Mouse (Mus musculus): ENCODE data around the gene Rpp25. TPM values are rescaled to one million over a fixed set of nuclear protein-coding genes. Genes with fewer than 3 reads are reported as not detected.

The Rpp25 gene
- polyA plus RNA-seq, 1 experiment from 2014 or later: 21.9 TPM

DNA sequence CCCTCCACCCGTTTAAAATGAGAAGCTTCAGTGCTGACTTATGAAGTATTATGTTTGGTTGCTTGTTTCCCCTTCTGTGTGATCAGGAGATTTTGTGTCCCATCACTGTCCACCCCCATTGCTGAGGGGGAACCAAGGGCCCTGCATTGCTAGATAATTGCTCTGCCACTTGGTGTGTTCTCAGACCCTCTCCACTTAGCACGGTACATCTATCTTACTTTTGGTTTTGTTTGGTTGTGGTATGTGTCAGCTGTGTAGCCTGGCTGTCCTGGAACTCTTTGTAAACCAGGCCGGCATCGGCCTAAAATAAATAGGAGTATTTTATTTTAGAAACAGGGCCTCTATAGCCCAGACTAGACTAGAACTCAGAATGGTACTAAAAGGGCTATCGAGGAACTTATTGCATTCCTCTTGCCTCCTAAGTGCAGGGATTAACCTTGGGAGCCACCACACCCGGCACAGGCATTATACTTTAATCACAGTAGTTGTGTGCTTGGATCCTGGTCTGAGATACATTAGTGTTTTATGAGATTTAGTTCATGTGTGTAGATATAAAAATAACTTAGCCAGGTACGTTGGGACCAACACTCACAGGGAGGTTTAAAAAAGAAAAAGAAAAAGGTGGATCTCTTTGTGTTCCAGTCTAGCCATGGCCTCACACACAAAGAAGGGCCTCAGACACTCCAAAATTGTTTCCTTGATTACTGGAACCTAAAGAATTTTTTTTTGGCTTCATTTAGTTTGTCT is 18.5 kb downstream of the Rpp25 start:
- H3K27ac ChIP-seq (replicated peaks): peak overlapping the region; percentile 96
- H3K4me2 ChIP-seq: peak overlapping the region; percentile 78
- WGBS: 38% methylated on average over 7 of the region's 7 CpGs
- peak overlapping the region; percentile 97 for H3K9ac ChIP-seq
- peaks cover 41% of the 10 kb centered on the region for H3K4me1 ChIP-seq (replicated peaks)
- H3K27me3 ChIP-seq: no peaks in the 10 kb centered on the region
- H3K9me3 ChIP-seq: no peaks in the 10 kb centered on the region
- H3K36me3 ChIP-seq: no peaks in the 10 kb centered on the region
- no peak for ATAC-seq (ENCODE audit: low read depth)
- peak overlapping the region; percentile 99 for H3K4me3 ChIP-seq

DNA sequence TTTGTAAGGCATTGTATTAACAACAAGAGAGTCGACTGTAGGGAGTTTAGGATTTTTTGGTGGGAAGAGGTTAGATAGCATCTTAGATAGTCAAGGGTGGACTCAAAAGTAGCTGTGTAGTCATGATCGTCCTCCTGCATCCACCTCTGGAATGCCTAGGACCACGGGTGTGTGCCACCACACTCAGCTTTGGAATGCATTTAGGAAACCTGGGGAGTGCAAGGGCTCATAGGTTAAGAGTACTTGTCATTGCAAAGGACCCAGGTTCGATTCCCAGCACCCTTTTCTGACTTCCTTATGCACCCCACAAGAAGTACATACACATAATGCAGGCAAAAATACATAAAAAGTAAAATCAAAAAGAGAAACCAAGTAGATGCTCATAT is 19.0 kb downstream of the Rpp25 start:
- Histone ChIP-seq H3K4me3 (peak overlapping the region; percentile 99), H3K27me3 (no peaks in the 10 kb centered on the region), H3K36me3 (no peaks in the 10 kb centered on the region), H3K4me1 (replicated peaks) (peaks cover 41% of the 10 kb centered on the region), H3K27ac (replicated peaks) (no peak overlapping the region), H3K9me3 (no peaks in the 10 kb centered on the region), H3K4me2 (peak overlapping the region; percentile 78), H3K9ac (peak overlapping the region; percentile 97)
- WGBS: 87% methylated on average over 4 of the region's 4 CpGs
- no peak for ATAC-seq (ENCODE audit: low read depth)

- Histone ChIP-seq H3K27me3 (no peaks in the 10 kb centered on the region), H3K9me3 (no peaks in the 10 kb centered on the region), H3K27ac (replicated peaks) (no peak overlapping the region), H3K9ac (no peak overlapping the region), H3K36me3 (no peaks in the 10 kb centered on the region), H3K4me1 (replicated peaks) (peaks cover 49% of the 10 kb centered on the region), H3K4me3 (no peak overlapping the region), H3K4me2 (peak overlapping the region; percentile 78)
- ATAC-seq (ENCODE audit: low read depth): no peak
- 90% methylated on average over 1 of the region's 1 CpGs for whole genome bisulfite sequencing
Measured at GRCm38 (mm10) chr9:57523754-57524153, 19.9 kb downstream of the Rpp25 start.

DNA sequence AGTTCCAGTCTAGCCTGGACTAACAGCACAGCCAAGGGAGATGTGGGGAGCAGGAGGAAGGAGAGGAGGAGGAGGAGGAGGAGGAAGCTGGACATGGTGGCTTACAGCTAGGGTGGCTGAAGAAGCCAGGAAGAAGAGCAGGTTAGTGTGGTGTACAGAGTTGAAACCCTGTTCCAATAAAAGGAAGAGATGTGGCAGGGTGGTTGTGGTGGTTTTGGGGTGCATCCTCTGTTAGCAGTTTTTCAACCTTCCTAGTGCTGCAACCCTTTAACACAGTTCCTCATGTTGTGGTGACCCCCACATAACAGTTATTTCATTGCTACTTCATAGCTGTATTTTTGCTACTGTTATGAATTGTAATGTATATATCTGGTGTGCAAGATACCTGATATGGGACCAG is 20.6 kb downstream of the Rpp25 start:
- H3K27ac ChIP-seq (replicated peaks): no peak overlapping the region
- no peaks in the 10 kb centered on the region for H3K9me3 ChIP-seq
- peak overlapping the region; percentile 41; the same call in 1 of the 2 replicates for H3K9ac ChIP-seq
- no peaks in the 10 kb centered on the region for H3K27me3 ChIP-seq
- no peaks in the 10 kb centered on the region for H3K36me3 ChIP-seq
- ATAC-seq (ENCODE audit: low read depth): no peak
- no peak overlapping the region for H3K4me3 ChIP-seq
- H3K4me1 ChIP-seq (replicated peaks): peaks cover 55% of the 10 kb centered on the region
- H3K4me2 ChIP-seq: 0 out of 2 replicates have a peak overlapping the region, but pooled peaks have one; percentile 4

DNA sequence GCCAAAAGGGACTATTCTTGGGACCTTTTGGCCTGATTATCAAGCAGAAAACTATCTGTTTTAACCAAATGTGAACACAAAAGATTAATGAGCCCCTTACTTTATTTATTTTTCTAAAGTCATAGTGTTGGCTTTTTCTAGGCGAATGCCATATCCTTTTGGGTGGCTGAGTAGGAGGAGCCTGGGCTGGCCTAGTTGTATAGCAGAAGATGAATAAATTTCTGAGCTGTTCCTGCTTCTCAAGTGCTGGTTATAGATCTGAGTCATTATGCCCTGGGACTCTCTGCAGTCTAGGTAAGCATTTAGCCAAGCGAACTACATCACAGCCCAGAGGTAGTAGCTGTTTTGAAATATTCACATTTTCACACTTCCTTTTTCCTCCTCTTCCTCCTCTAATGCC is 21.7 kb downstream of the Rpp25 start:
- Histone ChIP-seq H3K9me3 (no peaks in the 10 kb centered on the region), H3K27me3 (no peaks in the 10 kb centered on the region), H3K36me3 (peaks cover 6% of the 10 kb centered on the region; the same call in 1 of the 2 replicates), H3K4me3 (no peak overlapping the region), H3K4me1 (replicated peaks) (peaks cover 53% of the 10 kb centered on the region), H3K27ac (replicated peaks) (no peak overlapping the region), H3K9ac (no peak overlapping the region), H3K4me2 (no peak overlapping the region)
- ATAC-seq (ENCODE audit: low read depth): no peak
- 85% methylated on average over 2 of the region's 2 CpGs for WGBS

- H3K4me3 ChIP-seq: no peak overlapping the region
- no peak overlapping the region for H3K9ac ChIP-seq
Measured at GRCm38 (mm10) chr9:57526435-57526834, 22.6 kb downstream of the Rpp25 start.

GRCm38 (mm10) chr9:57531946-57532345 is 28.1 kb downstream of the Rpp25 start:
- 92% methylated on average over 1 of the region's 1 CpGs for WGBS
- H3K36me3 ChIP-seq: peaks cover 44% of the 10 kb centered on the region
- no peak overlapping the region for H3K27ac ChIP-seq (replicated peaks)
- H3K4me3 ChIP-seq: no peak overlapping the region
- H3K9me3 ChIP-seq: no peaks in the 10 kb centered on the region
- H3K9ac ChIP-seq: no peak overlapping the region
- H3K4me1 ChIP-seq (replicated peaks): peaks cover 19% of the 10 kb centered on the region
- no peak overlapping the region for H3K4me2 ChIP-seq
- H3K27me3 ChIP-seq: no peaks in the 10 kb centered on the region
- no peak for ATAC-seq (ENCODE audit: low read depth)

More at GRCm38 (mm10) chr9:57526435-57526834, 22.6 kb downstream of the Rpp25 start:
- no peak for ATAC-seq (ENCODE audit: low read depth)
- Histone ChIP-seq H3K4me1 (replicated peaks) (peaks cover 51% of the 10 kb centered on the region), H3K9me3 (no peaks in the 10 kb centered on the region), H3K27me3 (no peaks in the 10 kb centered on the region), H3K27ac (replicated peaks) (no peak overlapping the region), H3K36me3 (peaks cover 12% of the 10 kb centered on the region), H3K4me2 (no peak overlapping the region)

- Histone ChIP-seq H3K4me1 (replicated peaks) (peaks cover 26% of the 10 kb centered on the region), H3K9me3 (no peaks in the 10 kb centered on the region), H3K9ac (peak overlapping the region; percentile 89; the same call in 1 of the 2 replicates), H3K27ac (replicated peaks) (0 out of 2 replicates have a peak overlapping the region, but pooled peaks have one; percentile 90), H3K27me3 (no peaks in the 10 kb centered on the region), H3K4me2 (peak overlapping the region; percentile 88; the same call in 1 of the 2 replicates), H3K4me3 (peak overlapping the region; percentile 76; the same call in 1 of the 2 replicates), H3K36me3 (peaks cover 53% of the 10 kb centered on the region)
- ATAC-seq (ENCODE audit: low read depth): no peak
- 88% methylated on average over 5 of the region's 5 CpGs for WGBS
Measured at GRCm38 (mm10) chr9:57536362-57536761, 32.5 kb downstream of the Rpp25 start.

DNA sequence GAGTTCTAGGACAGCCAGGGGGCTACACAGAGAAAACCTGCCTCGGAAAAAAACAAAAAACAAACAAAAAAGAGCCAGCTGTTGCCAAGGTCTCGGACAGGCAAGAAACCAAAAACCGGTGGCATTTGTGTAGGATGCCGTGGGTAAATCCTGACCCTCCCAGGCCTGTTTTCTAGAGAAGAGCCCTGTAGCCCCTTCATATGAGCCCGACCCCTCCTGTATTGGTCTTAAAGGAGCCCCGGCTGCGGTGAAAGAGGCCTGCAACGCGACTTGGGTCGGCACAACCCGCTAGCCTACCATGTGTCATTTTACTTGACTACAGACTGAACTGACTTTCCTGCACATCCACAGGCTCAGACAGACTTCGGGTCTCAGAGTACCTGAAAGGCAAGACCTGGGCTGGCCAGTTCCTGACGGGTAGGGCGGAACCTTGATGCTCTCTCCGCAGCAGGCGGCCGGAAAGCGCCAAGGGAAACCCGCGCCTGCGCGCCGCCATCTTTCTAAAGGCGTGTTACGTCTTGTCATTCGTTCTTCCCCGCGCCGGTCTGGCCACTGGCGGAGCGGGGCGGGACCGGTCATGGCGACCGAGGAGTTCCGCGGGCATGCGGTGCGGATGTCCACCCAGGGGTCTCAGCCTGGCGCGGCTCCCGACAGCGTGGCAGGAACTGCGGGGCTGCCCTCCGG is 33.4 kb downstream of the Rpp25 start, which contains the start of gene Fam219b:
TSS of gene Fam219b (plus strand) at position 485 of the 684 bp plus-strand sequence.
- Histone ChIP-seq H3K9ac (peak within 1 kb of the TSS; percentile 89), H3K36me3 (peaks cover 52% of the 10 kb centered on the region), H3K4me2 (peak within 1 kb of the TSS; percentile 88), H3K4me1 (replicated peaks) (peaks cover 26% of the 10 kb centered on the region), H3K4me3 (peak within 1 kb of the TSS; percentile 76), H3K27me3 (no peaks in the 10 kb centered on the region), H3K27ac (replicated peaks) (peak within 1 kb of the TSS; percentile 90), H3K9me3 (no peaks in the 10 kb centered on the region)
- peak; percentile 90 for ATAC-seq (ENCODE audit: low read depth)
- 2% methylated on average over 45 of the region's 45 CpGs for WGBS

GRCm38 (mm10) chr9:57537728-57538181 is 33.9 kb downstream of the Rpp25 start:
- H3K9me3 ChIP-seq: no peaks in the 10 kb centered on the region
- peaks cover 26% of the 10 kb centered on the region for H3K4me1 ChIP-seq (replicated peaks)
- no peaks in the 10 kb centered on the region for H3K27me3 ChIP-seq
- peak overlapping the region; percentile 89 for H3K9ac ChIP-seq
- H3K4me2 ChIP-seq: peak overlapping the region; percentile 88
- peak overlapping the region; percentile 76 for H3K4me3 ChIP-seq
- H3K36me3 ChIP-seq: peaks cover 52% of the 10 kb centered on the region
- H3K27ac ChIP-seq (replicated peaks): peak overlapping the region; percentile 90
- ATAC-seq (ENCODE audit: low read depth): peak; percentile 84
- WGBS: under 1% methylated on average over 24 of the region's 24 CpGs

DNA sequence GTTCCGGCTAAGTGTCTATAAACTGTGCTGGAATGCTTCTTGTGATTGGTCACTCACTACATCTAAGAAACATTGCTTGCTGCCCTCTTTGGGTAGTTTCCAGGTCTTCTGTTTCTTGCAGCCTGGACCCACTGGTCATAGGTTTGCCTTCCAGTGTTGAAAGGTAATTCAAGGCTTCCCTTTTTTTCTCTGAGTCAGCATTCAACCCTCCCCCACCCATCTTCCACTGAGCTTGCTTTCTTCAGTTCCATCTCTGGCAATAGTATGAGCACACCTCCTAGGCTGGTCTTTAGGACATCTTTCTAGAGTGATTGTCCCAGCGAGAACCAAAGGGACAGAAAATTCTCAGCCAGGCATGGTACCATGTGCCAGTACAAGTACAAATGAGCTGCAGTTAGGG is 35.7 kb downstream of the Rpp25 start:
- peaks cover 26% of the 10 kb centered on the region for H3K4me1 ChIP-seq (replicated peaks)
- H3K9ac ChIP-seq: no peak overlapping the region
- peaks cover 53% of the 10 kb centered on the region for H3K36me3 ChIP-seq
- no peaks in the 10 kb centered on the region for H3K9me3 ChIP-seq
- no peak overlapping the region for H3K4me3 ChIP-seq
- H3K4me2 ChIP-seq: no peak overlapping the region
- H3K27me3 ChIP-seq: no peaks in the 10 kb centered on the region
- no peak for ATAC-seq (ENCODE audit: low read depth)
- no peak overlapping the region for H3K27ac ChIP-seq (replicated peaks)
- WGBS: 86% methylated on average over 2 of the region's 2 CpGs

DNA sequence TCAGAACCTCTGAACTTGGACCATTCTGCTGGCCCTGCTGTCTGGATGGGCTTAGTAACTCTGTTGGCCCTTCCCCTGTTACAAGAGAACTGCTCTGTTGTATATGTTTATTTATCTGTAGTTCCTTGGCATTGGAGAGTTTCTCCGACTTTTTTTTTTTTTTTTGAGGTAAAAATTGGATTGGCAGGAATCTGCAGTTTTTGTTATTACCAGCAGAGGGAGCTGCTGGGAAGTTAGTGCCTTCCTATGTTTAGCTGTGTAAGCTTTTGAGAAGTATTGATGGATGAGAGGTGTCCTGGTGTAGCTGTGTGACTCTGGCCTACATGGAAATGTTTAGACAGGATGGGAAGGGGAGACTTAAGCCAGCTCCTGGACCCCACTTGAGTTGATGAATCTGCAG is 37.5 kb downstream of the Rpp25 start:
- no peak for ATAC-seq (ENCODE audit: low read depth)
- Histone ChIP-seq H3K27me3 (no peaks in the 10 kb centered on the region), H3K4me2 (no peak overlapping the region), H3K4me1 (replicated peaks) (peaks cover 26% of the 10 kb centered on the region), H3K27ac (replicated peaks) (no peak overlapping the region), H3K4me3 (no peak overlapping the region), H3K9me3 (no peaks in the 10 kb centered on the region), H3K36me3 (peaks cover 66% of the 10 kb centered on the region), H3K9ac (no peak overlapping the region)
- 18% methylated on average over 1 of the region's 1 CpGs for WGBS

All from neural tube, embryonic 13.5 days (tissue).